Mouse (Mus musculus) mature B cell (primary cell): ENCODE data around the gene Lrrc32.

Experiments
- in situ Hi-C: fragments of 300-500 bp; cut with MboI; formaldehyde crosslinking; loops from 2 replicates; pipeline ENCODE4 v1.14.3; 2019

Gene Lrrc32

GRCm38 (mm10) chr7:98489131-98489530 lies at the start of gene Lrrc32:
TSS of gene Lrrc32 (plus strand) at chr7:98489283.
- in situ Hi-C loops, result no loop called here

- in situ Hi-C loops, result no loop called here
Observed at GRCm38 (mm10) chr7:98439956-98440466, 49.1 kb upstream of the Lrrc32 start, which contains the start of gene Gucy2d. TSS of gene Gucy2d (plus strand) at chr7:98440416.

GRCm38 (mm10) chr7:98446873-98447272 lies 42.2 kb upstream of the Lrrc32 start:
- in situ Hi-C loops, result no loop called here

GRCm38 (mm10) chr7:98447585-98448308 lies 41.3 kb upstream of the Lrrc32 start:
- in situ Hi-C loops, result no loop called here

GRCm38 (mm10) chr7:98448309-98448630 lies 40.8 kb upstream of the Lrrc32 start:
- in situ Hi-C loops, result no loop called here

- in situ Hi-C loops, result no loop called here
Observed at GRCm38 (mm10) chr7:98449696-98450095, 39.4 kb upstream of the Lrrc32 start.

GRCm38 (mm10) chr7:98454397-98455120 lies 34.5 kb upstream of the Lrrc32 start:
- in situ Hi-C loops, result no loop called here

GRCm38 (mm10) chr7:98460319-98460718 lies 28.8 kb upstream of the Lrrc32 start:
- in situ Hi-C loops, result no loop called here

GRCm38 (mm10) chr7:98469089-98469488 lies 20.0 kb upstream of the Lrrc32 start:
- in situ Hi-C loops, result no loop called here

- in situ Hi-C loops, result no loop called here
Observed at GRCm38 (mm10) chr7:98472529-98472928, 16.6 kb upstream of the Lrrc32 start.

- in situ Hi-C loops, result no loop called here
Observed at GRCm38 (mm10) chr7:98474558-98474957, 14.5 kb upstream of the Lrrc32 start.

- in situ Hi-C loops, result no loop called here
Observed at GRCm38 (mm10) chr7:98477153-98477552, 11.9 kb upstream of the Lrrc32 start.

GRCm38 (mm10) chr7:98480481-98480880 lies 8.6 kb upstream of the Lrrc32 start:
- in situ Hi-C loops, result loop anchor here (5.0 kb wide), 1 partner anchor 127 kb away; no protein-coding TSS in a partner anchor

GRCm38 (mm10) chr7:98481066-98481734 lies 7.9 kb upstream of the Lrrc32 start:
- in situ Hi-C loops, result loop anchor here (5.0 kb wide), 1 partner anchor 126 kb away; no protein-coding TSS in a partner anchor

- in situ Hi-C loops, result loop anchor here (5.0 kb wide), 1 partner anchor 125 kb away; no protein-coding TSS in a partner anchor
Observed at GRCm38 (mm10) chr7:98481861-98482260, 7.2 kb upstream of the Lrrc32 start.

- in situ Hi-C loops, result loop anchor here (5.0 kb wide), 1 partner anchor 125 kb away; no protein-coding TSS in a partner anchor
Observed at GRCm38 (mm10) chr7:98482551-98483267, 6.4 kb upstream of the Lrrc32 start.

- in situ Hi-C loops, result loop anchor here (5.0 kb wide), 1 partner anchor 124 kb away; no protein-coding TSS in a partner anchor
Observed at GRCm38 (mm10) chr7:98483268-98483607, 5.8 kb upstream of the Lrrc32 start.

- in situ Hi-C loops, result loop anchor here (5.0 kb wide), 1 partner anchor 122 kb away; no protein-coding TSS in a partner anchor
Observed at GRCm38 (mm10) chr7:98484878-98485277, 4.2 kb upstream of the Lrrc32 start.

GRCm38 (mm10) chr7:98485508-98485907 lies 3.6 kb upstream of the Lrrc32 start:
- in situ Hi-C loops, result no loop called here

GRCm38 (mm10) chr7:98486471-98486917 lies 2.6 kb upstream of the Lrrc32 start:
- in situ Hi-C loops, result no loop called here

- in situ Hi-C loops, result no loop called here
Observed at GRCm38 (mm10) chr7:98487202-98487980, 1.7 kb upstream of the Lrrc32 start.
